Mouse (Mus musculus): Measurements from ENCODE around the gene Grip1.

The Grip1 gene

DNA sequence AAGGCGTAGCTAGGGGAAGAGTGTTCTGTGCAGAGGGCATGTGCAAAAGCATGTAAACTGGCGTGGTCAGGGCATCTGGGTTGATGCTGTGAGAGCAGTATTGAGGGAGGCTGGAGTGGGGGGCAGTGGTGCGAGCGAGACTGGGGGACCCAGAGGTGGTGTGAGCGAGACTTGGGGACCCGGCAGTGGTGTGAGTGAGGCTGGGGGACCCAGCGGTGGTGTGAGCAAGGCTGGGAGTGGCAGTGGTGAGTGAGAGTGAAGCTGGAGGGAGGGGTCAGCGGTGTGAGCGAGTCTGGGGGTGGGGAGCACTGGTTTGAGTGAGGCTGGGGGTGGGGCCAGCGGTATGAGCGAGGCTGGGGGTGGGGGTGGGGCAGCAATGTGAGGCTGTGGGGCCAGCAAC lies 386.0 kb downstream of the Grip1 start:
- CTCF ChIA-PET: no interaction called here

DNA sequence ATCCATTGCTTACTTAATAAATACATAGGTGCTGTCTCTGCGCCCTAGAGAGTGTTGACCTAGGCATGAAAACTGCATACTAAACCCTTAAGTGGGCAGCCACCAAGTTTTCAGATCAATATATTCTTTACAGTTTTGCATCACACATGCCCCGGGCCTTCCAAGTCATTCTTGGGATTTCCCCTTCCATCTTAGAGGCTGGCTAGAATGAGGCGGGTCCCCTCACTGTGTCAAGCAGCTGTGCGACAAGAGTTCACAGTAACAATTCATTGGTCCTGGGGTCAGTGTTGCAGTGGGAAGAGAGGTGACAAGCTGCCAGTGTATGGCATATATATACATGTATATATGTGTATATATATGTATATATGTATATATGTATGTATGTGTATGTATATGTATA lies 388.4 kb downstream of the Grip1 start:
- CTCF ChIA-PET: no interaction called here

DNA sequence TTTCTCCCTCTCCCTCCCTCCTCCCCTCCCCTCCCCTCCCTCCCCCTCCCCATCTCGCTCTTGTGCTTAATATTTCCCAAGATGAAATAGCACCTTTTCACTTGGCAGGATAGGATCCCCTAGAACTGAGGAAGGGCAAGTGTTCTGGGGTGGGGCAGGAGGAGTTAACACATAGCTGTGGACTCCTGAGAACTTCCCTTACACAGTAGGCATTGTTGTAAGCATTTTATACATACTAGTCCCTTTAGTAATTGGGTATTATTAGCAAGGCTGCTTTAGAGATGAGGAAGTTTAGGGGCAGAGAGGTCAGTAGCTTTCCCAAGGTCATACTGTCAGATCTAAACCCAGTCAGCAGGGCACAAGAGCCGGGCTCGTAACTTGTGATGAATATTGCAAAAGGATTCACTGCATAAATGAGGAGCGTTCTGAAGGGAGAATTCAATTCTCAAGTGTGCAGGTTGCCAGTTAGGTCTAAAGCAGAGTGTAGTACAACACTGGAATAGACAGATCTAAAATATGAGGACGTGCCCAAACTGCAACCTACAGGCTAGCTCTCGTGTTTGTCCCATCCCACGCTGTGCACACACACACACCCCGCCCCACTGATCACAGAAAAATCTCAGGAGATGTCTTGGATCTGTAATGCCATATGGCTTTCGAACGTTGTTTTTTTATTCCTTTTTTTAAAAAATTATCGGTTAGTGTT lies 392.2 kb downstream of the Grip1 start:
- CTCF ChIA-PET: no interaction called here

DNA sequence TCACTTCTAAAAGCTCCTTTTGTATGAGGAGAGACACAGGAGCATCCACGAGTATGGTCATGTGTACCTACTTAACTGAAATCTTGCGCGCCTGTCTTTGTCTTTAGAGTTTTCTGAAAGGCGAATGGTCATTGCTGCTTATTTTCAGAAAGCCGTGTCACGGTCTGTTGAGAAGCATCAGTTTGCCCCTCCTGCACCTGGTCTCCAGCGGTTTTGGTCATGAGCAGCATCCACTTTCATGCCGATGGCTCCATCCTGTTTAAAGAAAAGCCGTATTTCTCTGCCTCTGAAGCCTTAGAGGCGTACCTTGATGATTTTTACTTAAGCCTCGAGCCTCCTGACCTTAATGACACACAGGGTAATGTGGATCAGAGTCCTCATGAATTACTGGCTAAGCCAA lies 398.0 kb downstream of the Grip1 start:
- CTCF ChIA-PET: no interaction called here

DNA sequence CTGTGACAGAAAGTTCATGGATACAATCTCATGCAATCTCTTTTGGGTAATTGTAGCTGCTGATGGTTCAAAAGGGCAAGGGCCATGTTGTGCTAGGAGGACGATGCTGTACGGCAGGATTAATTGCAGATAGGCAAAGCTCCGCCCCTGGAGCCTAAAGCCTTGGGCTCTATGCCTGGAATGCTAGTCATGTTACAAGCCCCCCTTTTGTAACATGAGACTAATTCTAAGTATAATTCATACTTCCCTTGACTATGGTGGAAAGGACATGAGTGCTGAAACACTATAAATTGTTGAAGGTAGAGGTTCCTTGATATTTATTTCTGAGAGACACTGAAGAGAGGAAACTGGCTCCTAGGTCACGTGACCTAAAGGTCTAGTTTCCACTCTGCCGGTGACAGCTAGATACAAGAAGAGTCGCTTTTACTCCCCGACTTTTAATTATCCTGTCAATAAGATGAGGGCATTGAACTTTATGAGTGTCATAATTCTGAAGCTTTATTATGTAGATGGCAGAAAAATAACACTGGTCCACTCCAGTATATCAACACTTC lies 399.0 kb downstream of the Grip1 start:
- CTCF ChIA-PET: no interaction called here

DNA sequence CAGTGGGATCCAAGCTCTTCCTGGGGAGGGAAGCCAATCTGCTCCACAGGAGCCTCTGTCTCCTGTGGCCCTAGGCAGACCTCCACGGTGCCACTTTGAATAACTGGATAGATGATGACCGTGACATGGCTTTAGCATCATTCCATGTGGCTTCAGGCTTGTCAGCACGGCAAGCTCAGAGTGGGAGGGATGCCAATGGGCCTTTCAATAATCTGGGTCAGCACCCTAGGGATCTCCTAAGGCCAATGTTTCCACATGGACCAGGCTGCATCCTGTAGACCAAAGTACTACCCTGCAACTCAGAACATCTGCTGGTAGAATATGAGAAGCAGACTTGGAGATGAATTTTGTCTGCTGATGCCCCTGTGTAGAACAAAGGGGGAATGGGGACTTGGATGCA lies 414.1 kb downstream of the Grip1 start:
- CTCF ChIA-PET: no interaction called here

DNA sequence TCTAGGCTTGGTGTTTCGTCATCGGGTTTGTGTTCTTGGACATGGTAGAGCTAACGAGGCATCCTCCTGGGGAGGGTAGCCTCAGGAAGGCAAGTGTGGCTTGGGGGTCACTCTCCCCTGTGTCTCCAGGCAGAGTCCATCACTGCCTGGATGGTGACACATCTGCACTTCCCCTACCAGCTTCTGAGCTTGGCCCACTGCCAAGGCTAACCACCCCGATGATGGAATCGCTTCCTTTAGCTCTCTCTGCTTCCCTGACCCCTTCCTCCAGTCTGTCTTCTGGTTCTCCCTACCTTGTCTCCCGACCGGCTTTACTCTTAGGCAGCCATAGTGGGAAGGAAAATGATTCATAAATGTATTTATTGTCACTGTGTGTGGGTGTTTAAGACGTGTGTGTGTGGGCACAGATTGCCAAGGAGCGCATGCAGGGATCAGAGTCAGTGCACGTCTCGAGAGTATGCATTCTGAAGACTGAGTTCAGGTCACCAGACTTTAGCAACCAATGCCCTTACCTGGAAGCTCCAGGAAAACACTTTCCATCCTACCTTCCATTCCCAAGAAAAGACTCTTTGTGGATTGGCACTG lies 415.5 kb downstream of the Grip1 start:
- CTCF ChIA-PET: no interaction called here

DNA sequence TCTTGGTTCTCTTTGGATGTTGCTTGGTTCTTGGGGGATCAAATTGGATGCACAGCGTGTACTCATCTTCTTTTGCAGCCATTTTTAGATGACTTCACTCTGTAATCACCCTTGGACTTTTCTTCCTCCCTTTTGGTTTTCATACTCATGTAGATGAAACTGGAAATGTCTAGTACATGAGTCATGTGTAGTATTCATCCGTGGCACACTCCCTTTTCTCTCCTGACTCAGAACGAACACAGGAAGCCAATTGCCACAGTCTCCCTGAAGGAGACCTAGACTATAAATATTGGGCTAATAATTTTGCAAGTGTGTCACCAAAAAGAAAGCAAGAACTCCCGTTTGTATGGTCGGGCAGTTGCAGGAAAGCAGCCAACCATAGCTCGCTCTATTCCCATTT lies 423.1 kb downstream of the Grip1 start:
- CTCF ChIA-PET: no interaction called here

DNA sequence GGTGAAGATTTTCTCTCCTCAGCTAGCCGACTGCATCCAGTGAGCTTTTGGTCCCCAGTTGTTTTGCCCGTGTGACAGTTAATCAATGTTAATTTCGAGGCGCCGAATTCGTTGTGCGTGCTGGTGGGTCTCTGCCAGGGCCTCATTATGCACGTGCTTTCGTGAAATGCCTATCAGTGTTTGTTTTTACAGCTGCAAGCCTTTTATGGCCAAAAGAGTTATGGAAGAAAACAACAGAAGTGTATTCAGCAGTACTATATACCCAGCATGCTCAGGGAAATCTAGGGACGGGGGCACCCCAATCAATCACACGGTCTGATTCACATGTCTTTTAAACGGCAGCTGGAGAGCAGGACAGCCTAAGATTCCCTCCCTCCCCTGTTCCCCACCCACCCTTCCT lies 424.7 kb downstream of the Grip1 start:
- CTCF ChIA-PET: no interaction called here

DNA sequence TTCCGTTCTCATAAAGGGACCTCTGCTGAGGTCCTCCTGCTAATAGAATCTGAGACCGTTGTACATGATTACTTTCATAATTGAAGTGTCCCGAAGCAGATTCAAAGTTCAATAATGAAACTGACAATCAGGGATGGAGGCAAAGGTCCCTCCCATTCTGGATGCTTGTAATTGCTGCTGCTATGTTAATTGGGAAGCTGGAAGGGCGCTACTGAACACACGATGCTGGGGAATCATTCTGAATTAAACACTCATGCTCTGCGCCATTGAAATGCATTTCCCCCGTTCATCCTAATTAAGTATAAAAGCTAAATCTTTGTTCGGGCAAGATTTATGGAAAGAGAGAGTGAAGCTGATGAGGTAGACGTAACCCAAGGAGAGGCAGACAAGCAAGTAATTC lies 431.0 kb downstream of the Grip1 start:
- CTCF ChIA-PET: interaction anchor here (0.7 kb wide), 1 partner anchor 356 kb away, joined by 4 read pairs; no protein-coding TSS in a partner anchor

DNA sequence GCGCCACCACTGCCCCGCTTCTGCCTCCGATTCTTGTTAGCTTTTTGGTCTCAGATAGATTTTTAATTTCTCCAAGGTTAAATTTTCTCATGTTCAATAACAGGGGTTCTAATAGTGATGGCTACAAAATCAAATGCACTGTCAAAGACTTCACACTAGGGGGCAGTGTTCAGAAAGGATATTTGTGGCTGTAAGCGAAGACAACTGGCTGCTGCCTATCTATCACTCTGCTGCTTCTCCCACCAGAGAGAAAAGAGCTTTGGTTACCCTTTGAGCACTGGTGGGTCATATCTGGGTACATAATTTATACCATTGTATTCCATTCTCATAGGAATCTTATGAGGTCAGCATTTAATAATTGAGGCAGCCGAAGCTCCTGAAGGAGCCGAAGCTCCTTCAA lies 431.9 kb downstream of the Grip1 start:
- CTCF ChIA-PET: no interaction called here

DNA sequence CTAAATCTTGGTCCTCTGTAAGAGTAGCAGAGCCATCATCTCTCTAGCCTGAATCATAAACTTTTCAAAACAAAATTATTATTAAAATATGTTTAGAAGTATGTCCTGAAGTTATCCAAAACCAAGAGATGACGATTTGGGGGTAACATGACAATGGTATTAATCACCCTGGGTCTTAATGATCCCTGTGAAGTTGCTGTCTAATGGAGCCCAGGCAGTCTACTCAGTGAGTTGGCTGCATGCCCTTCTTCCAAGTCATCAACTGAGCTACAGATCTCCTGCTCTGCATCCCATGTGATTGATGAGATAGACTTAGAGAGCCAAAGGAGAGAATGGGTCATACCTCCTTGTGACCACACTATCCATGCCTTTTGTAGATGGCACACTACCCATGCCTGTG lies 433.1 kb downstream of the Grip1 start:
- CTCF ChIA-PET: no interaction called here

DNA sequence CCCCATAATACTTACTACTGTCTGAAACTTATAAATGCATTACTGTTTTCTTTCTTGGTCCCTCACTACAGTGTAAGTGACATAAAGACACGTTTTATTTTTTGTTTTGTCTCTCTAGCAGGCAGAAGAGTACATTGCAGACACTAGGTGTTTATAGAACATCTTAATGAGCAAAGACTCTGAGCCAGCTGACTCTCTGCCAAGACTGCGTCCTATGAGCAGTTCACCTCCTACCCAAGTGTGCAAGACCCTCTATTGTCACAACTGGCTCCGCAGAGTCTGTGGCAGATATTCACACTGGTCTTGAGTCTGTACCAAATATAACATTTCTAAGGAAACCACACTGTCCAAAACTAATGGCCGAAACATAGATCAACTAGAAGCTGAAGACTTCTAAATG lies 449.1 kb downstream of the Grip1 start:
- CTCF ChIA-PET: no interaction called here

DNA sequence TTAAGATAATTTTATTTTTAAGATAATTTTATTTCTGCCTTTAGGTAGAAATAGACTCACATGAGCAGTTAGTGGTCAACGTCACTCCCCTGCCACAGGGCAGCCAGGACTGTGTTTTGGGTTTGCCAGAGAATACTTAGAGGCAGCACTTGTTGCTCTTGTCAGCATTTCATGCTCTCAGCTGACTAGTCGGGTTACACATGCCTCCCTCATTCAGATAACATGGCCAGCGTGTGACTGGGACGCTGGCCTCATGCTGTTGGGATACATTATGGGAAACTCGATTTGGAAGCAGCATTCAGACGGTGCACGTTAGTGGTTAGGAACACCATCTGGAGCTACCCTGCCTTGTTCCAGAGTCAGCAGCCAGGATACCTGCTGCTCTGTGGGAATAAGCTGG lies 453.2 kb downstream of the Grip1 start:
- CTCF ChIA-PET: no interaction called here

DNA sequence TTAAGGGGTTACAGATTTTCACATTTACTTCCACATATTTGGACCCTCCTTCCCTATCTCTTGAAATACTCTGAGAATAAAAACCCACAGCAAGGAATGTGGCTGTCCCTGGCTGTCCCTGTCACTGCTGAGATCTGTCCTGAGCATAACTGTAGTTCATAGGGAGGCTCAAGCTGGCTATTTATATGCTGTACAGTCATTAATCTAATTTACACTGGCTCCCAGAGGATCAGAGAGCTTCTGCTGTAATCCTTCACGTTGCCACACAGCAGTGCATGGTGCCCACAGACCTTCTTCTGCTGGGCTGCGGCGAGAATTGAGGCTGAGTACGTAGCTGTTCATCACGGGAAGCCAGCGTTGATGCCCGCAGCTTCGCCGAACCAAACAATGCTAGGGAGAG lies 464.4 kb downstream of the Grip1 start:
- CTCF ChIA-PET: no interaction called here

DNA sequence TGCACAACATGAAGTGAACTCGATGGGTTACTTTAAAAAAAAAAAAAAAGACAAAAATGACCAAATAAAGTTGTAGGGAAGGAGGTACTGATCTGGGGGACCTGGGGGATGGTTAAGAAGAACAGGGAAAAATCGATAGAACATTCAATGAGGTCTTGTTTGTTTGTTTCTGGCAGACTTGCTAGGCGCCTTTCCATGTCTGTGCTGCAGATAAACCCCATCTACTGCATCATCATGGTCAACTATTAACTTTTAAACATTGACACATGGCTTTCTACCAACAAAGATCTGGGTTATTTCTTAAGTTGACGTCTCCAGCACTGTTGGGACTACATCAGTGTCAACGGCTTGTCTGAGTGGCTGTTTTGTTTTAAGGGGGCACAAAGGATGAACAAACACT lies 474.3 kb downstream of the Grip1 start:
- CTCF ChIA-PET: no interaction called here

DNA sequence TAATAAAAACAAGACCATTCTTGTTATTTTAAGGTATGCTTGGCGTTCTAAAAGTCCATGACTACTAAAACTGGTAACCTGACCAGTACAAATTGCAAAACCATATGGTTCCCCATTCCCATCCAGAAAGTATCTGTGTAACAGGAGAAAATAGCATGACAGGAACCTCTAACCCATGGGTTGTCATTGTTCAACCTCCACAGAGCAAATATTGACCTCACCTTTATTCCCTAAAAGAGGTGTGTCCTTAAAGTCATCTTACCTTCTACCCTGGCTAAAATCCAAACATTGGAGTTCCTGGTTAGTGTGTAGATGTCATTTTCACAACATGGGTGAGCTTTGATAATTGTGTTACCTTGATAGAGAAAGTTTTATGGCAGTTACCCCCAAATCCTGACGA lies 475.3 kb downstream of the Grip1 start:
- CTCF ChIA-PET: no interaction called here

DNA sequence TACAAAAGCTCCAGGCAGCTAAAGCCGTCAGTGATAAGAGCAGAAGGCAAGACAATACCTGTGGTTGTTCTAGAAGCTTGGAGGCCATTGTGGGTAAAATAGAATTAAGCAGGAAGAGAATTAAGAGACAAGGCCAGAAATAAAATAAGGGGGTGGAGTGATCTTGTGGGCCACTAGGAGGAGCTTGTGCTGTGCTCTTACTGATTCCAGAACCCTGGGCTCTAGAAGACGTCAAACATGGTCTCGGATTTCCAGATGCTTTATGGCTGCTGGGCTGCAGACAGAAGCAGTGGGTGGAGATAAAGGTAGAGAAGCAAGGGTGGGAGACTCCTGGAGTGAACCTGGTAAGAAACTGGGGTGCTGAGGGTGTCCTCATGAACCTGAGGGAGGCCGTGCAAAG lies 479.2 kb downstream of the Grip1 start:
- CTCF ChIA-PET: no interaction called here

DNA sequence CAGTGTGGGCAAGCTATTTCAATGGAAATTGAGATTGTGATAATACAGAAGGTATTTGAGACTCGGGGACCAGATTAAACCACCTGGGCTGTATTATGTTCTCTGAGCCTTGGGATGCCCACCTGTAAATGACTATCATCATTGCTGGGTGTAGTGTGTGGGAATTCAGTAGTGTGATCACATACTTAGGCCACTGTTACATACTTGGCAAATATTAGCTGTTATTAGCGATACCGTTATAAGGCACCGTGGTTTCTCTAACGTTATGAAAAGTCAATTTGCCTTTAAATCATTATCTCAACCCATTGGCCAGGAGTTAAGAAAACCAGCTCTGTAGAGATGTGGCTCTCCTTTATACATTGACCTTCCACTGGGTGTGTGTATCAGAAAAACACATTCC lies 479.7 kb downstream of the Grip1 start:
- CTCF ChIA-PET: no interaction called here

DNA sequence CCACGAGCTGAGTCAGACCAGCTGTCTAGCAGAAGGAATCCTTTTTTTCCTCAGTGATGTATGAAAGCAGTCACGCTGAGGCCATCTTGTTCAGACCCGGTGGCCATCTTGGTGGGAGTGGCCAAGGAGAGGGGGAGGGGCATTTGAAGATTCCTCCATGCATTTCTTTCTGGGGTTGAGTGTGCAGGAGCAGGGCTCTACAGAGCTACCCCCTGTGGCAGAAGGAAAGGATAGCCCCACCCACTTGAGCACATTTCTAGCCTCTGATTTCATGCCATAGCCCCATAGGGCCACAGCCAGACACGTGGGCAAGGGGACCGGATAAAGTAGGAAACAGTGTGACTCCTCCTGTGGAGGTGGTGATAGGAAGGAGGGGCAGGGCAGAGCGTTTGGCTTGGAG lies 481.6 kb downstream of the Grip1 start:
- CTCF ChIA-PET: no interaction called here

DNA sequence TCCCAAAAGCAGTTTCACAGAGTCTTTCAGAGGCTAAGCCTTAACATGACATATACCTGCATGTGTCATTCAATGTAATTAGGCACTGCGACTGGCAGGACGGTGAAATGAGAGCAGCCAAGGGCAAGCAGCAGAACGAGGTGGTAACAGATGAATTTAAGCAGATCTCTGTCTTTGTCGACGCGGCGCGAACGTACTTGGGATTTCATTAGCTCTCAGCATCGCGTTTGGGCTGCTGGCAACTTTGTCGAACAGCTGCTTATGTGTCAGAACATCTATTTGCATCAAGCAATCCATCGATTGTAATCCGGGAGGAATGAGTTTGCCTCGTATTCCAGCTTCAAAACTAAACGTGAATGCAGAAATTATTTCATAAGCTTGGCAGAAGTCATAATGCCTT lies 483.9 kb downstream of the Grip1 start:
- CTCF ChIA-PET: no interaction called here

DNA sequence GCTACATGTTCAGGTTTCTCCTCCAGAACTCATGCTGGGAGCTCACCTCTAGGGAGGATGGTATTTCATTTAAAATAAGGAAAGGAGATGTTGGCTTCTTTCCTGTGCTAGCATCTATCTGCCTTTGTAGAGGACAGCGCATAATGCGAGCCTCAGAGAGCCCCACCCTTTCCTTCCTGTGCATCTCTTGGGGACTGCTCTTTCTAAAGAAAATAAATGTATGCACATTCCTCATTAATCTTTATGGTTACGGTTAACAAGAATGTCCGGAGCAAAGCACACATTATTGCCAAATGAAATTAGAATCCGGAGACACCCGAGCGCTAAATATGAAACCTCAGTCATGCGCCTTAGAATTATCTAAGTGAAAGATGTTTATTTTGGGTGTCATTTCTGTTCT lies 490.3 kb downstream of the Grip1 start:
- CTCF ChIA-PET: no interaction called here

DNA sequence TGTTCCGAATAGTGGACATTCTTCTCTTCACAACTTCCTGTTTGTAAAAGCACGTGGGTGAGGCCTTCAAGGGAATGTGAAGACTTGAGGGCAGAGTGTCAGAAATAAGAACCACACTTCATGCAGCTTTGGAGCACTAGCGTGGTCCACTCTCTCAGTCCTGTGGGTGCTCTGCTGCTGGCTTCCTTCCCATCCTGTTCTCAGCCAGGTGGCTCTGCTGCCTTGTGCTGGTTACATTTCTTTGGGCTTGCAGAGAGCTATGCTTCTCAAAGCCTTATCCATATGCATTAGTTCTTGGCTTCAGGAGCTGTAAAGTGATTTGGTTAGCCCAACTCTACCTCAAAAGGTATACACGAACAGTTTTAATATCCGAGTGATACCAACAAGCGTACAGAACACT lies 497.8 kb downstream of the Grip1 start:
- CTCF ChIA-PET: no interaction called here

DNA sequence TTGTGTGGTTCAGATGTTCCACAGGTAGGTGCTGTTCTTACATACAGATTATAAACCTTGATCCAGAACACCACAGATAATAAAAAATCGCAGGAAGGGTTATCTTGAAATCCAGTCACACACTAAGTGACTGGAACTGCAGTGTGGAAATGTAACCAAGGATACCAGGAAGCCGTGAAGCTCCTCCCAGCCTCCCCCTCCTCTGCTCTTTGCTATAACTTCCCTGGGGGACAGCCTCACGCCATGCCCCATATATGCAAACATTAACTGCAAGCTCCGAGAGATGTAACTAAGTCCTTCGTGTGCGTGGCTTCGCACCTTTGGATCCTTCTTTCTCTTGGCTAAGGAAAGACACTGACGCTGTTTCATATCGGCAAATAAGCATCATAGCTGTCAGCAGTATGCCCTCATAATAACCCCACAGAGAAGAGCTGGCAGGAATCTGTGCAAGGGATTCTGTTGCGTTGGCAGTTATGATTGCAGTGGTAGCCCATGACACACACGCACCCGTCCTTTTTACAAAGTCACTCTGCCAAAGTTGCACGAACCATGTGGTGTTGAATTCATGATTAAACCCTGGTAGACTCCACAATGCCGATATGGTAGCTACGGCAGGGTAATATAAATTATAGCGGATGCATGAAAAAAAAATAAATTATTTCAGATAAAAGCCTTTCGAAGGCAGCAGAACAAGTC lies 503.8 kb downstream of the Grip1 start:
- CTCF ChIA-PET: no interaction called here

Data from spleen, embryonic (tissue).